Mouse (Mus musculus): ENCODE measurements at regions not wholly inside any gene's neighbourhood (a gene's known extent, or its start where the extent isn't known, plus 50 kb on each side); places are given as distances from the start of the nearest gene placed in this dataset.
A peak's percentile ranks its signal among the peaks of the same experiment; 100 is the strongest.

GRCm38 (mm10) chr2:38420498-38420897, 81.4 kb downstream of the Lhx2 start:
- no peaks in the 10 kb centered on the region for H3K9me3 ChIP-seq (ENCODE audit: control insufficient read depth, low read length)
- H3K9ac ChIP-seq (ENCODE audit: low read length) = no peak overlapping the region
- no peaks in the 10 kb centered on the region for H3K36me3 ChIP-seq (ENCODE audit: control insufficient read depth, insufficient read depth, low read length)
- no peak overlapping the region for H3K4me3 ChIP-seq (ENCODE audit: low read depth, low read length)
- no peak for ATAC-seq (ENCODE audit: insufficient read depth, low FRiP score, low TSS enrichment)
- DNase-seq (ENCODE audit: low spot score) = no peak
- no peak overlapping the region for H3K4me2 ChIP-seq (ENCODE audit: low read depth)
- H3K4me1 ChIP-seq (ENCODE audit: control insufficient read depth, insufficient read depth, low read length) = peaks cover 20% of the 10 kb centered on the region
- H3K27me3 ChIP-seq (ENCODE audit: control insufficient read depth, insufficient read depth, low read length) = no peaks in the 10 kb centered on the region
- no peak overlapping the region for H3K27ac ChIP-seq (ENCODE audit: low read depth, low read length)
- WGBS = 43% methylated on average over 3 of the region's 3 CpGs

GRCm38 (mm10) chr2:38422406-38422805, 83.3 kb downstream of the Lhx2 start:
- Histone ChIP-seq H3K27me3 (ENCODE audit: control insufficient read depth, insufficient read depth, low read length) (no peaks in the 10 kb centered on the region), H3K9ac (ENCODE audit: low read length) (no peak overlapping the region), H3K9me3 (ENCODE audit: control insufficient read depth, low read length) (no peaks in the 10 kb centered on the region), H3K36me3 (ENCODE audit: control insufficient read depth, insufficient read depth, low read length) (no peaks in the 10 kb centered on the region), H3K27ac (ENCODE audit: low read depth, low read length) (no peak overlapping the region), H3K4me3 (ENCODE audit: low read depth, low read length) (no peak overlapping the region), H3K4me1 (ENCODE audit: control insufficient read depth, insufficient read depth, low read length) (peaks cover 20% of the 10 kb centered on the region), H3K4me2 (ENCODE audit: low read depth) (no peak overlapping the region)
- DNase-seq (ENCODE audit: low spot score) = no peak
- no peak for ATAC-seq (ENCODE audit: insufficient read depth, low FRiP score, low TSS enrichment)
- 90% methylated on average over 3 of the region's 3 CpGs for WGBS

- H3K9me3 ChIP-seq (ENCODE audit: control insufficient read depth, low read length) = no peaks in the 10 kb centered on the region
- H3K27me3 ChIP-seq (ENCODE audit: control insufficient read depth, insufficient read depth, low read length) = no peaks in the 10 kb centered on the region
- WGBS = 25% methylated on average over 7 of the region's 7 CpGs
- H3K27ac ChIP-seq (ENCODE audit: low read depth, low read length) = peak overlapping the region; percentile 88
- peak overlapping the region; percentile 32 for H3K4me2 ChIP-seq (ENCODE audit: low read depth)
- ATAC-seq (ENCODE audit: insufficient read depth, low FRiP score, low TSS enrichment) = no peak
- no peaks in the 10 kb centered on the region for H3K36me3 ChIP-seq (ENCODE audit: control insufficient read depth, insufficient read depth, low read length)
- H3K4me3 ChIP-seq (ENCODE audit: low read depth, low read length) = no peak overlapping the region
- peak overlapping the region; percentile 48 for H3K9ac ChIP-seq (ENCODE audit: low read length)
- DNase-seq (ENCODE audit: low spot score) = no peak
- peaks cover 20% of the 10 kb centered on the region for H3K4me1 ChIP-seq (ENCODE audit: control insufficient read depth, insufficient read depth, low read length)
These were observed 84.8 kb downstream of the Lhx2 start for GRCm38 (mm10) chr2:38423886-38424277.

- peak overlapping the region; percentile 88 for H3K27ac ChIP-seq (ENCODE audit: low read depth, low read length)
- peaks cover 20% of the 10 kb centered on the region for H3K4me1 ChIP-seq (ENCODE audit: control insufficient read depth, insufficient read depth, low read length)
- peak; percentile 92 for ATAC-seq (ENCODE audit: insufficient read depth, low FRiP score, low TSS enrichment)
- H3K27me3 ChIP-seq (ENCODE audit: control insufficient read depth, insufficient read depth, low read length) = no peaks in the 10 kb centered on the region
- H3K36me3 ChIP-seq (ENCODE audit: control insufficient read depth, insufficient read depth, low read length) = no peaks in the 10 kb centered on the region
- H3K4me2 ChIP-seq (ENCODE audit: low read depth) = peak overlapping the region; percentile 32
- H3K9me3 ChIP-seq (ENCODE audit: control insufficient read depth, low read length) = no peaks in the 10 kb centered on the region
- WGBS = under 1% methylated on average over 22 of the region's 22 CpGs
- DNase-seq (ENCODE audit: low spot score) = peak; percentile 79
- H3K9ac ChIP-seq (ENCODE audit: low read length) = peak overlapping the region; percentile 48
- H3K4me3 ChIP-seq (ENCODE audit: low read depth, low read length) = peak overlapping the region; percentile 10; the same call in 1 of the 2 replicates
These were observed 85.3 kb downstream of the Lhx2 start for GRCm38 (mm10) chr2:38424278-38424931.

- Histone ChIP-seq H3K9ac (ENCODE audit: low read length) (peak overlapping the region; percentile 48; the same call in 1 of the 2 replicates), H3K4me2 (ENCODE audit: low read depth) (peak overlapping the region; percentile 32), H3K27me3 (ENCODE audit: control insufficient read depth, insufficient read depth, low read length) (no peaks in the 10 kb centered on the region), H3K27ac (ENCODE audit: low read depth, low read length) (peak overlapping the region; percentile 88), H3K9me3 (ENCODE audit: control insufficient read depth, low read length) (no peaks in the 10 kb centered on the region), H3K4me1 (ENCODE audit: control insufficient read depth, insufficient read depth, low read length) (peaks cover 20% of the 10 kb centered on the region), H3K36me3 (ENCODE audit: control insufficient read depth, insufficient read depth, low read length) (no peaks in the 10 kb centered on the region), H3K4me3 (ENCODE audit: low read depth, low read length) (peak overlapping the region; percentile 10; the same call in 1 of the 2 replicates)
- peak; percentile 37 for DNase-seq (ENCODE audit: low spot score)
- no peak for ATAC-seq (ENCODE audit: insufficient read depth, low FRiP score, low TSS enrichment)
- WGBS = 22% methylated on average over 9 of the region's 9 CpGs
These were observed 85.9 kb downstream of the Lhx2 start for GRCm38 (mm10) chr2:38424976-38425375.

- Histone ChIP-seq H3K27me3 (ENCODE audit: control insufficient read depth, insufficient read depth, low read length) (no peaks in the 10 kb centered on the region), H3K27ac (ENCODE audit: low read depth, low read length) (no peak overlapping the region), H3K36me3 (ENCODE audit: control insufficient read depth, insufficient read depth, low read length) (no peaks in the 10 kb centered on the region), H3K9ac (ENCODE audit: low read length) (no peak overlapping the region), H3K4me3 (ENCODE audit: low read depth, low read length) (no peak overlapping the region), H3K4me2 (ENCODE audit: low read depth) (no peak overlapping the region), H3K9me3 (ENCODE audit: control insufficient read depth, low read length) (no peaks in the 10 kb centered on the region), H3K4me1 (ENCODE audit: control insufficient read depth, insufficient read depth, low read length) (peaks cover 5% of the 10 kb centered on the region)
- 38% methylated on average over 6 of the region's 6 CpGs for WGBS
- ATAC-seq (ENCODE audit: insufficient read depth, low FRiP score, low TSS enrichment) = no peak
- peak; percentile 77 for DNase-seq (ENCODE audit: low spot score)
These were observed 81.6 kb upstream of the Nek6 start for GRCm38 (mm10) chr2:38429752-38430378.

GRCm38 (mm10) chr2:38431546-38431945, 79.9 kb upstream of the Nek6 start:
- 74% methylated on average over 5 of the region's 5 CpGs for WGBS
- Histone ChIP-seq H3K27me3 (ENCODE audit: control insufficient read depth, insufficient read depth, low read length) (no peaks in the 10 kb centered on the region), H3K4me3 (ENCODE audit: low read depth, low read length) (no peak overlapping the region), H3K27ac (ENCODE audit: low read depth, low read length) (no peak overlapping the region), H3K9ac (ENCODE audit: low read length) (no peak overlapping the region), H3K9me3 (ENCODE audit: control insufficient read depth, low read length) (no peaks in the 10 kb centered on the region), H3K4me2 (ENCODE audit: low read depth) (no peak overlapping the region), H3K4me1 (ENCODE audit: control insufficient read depth, insufficient read depth, low read length) (no peaks in the 10 kb centered on the region), H3K36me3 (ENCODE audit: control insufficient read depth, insufficient read depth, low read length) (no peaks in the 10 kb centered on the region)
- DNase-seq (ENCODE audit: low spot score) = no peak
- no peak for ATAC-seq (ENCODE audit: insufficient read depth, low FRiP score, low TSS enrichment)

GRCm38 (mm10) chr2:38433736-38434135, 77.7 kb upstream of the Nek6 start:
- Histone ChIP-seq H3K9me3 (ENCODE audit: control insufficient read depth, low read length) (no peaks in the 10 kb centered on the region), H3K4me1 (ENCODE audit: control insufficient read depth, insufficient read depth, low read length) (no peaks in the 10 kb centered on the region), H3K4me2 (ENCODE audit: low read depth) (no peak overlapping the region), H3K27ac (ENCODE audit: low read depth, low read length) (no peak overlapping the region), H3K9ac (ENCODE audit: low read length) (no peak overlapping the region), H3K4me3 (ENCODE audit: low read depth, low read length) (no peak overlapping the region), H3K27me3 (ENCODE audit: control insufficient read depth, insufficient read depth, low read length) (no peaks in the 10 kb centered on the region), H3K36me3 (ENCODE audit: control insufficient read depth, insufficient read depth, low read length) (no peaks in the 10 kb centered on the region)
- ATAC-seq (ENCODE audit: insufficient read depth, low FRiP score, low TSS enrichment) = no peak
- DNase-seq (ENCODE audit: low spot score) = no peak
- WGBS = 33% methylated on average over 3 of the region's 3 CpGs

GRCm38 (mm10) chr2:38436701-38437100, 74.7 kb upstream of the Nek6 start:
- Histone ChIP-seq H3K36me3 (ENCODE audit: control insufficient read depth, insufficient read depth, low read length) (no peaks in the 10 kb centered on the region), H3K27ac (ENCODE audit: low read depth, low read length) (no peak overlapping the region), H3K27me3 (ENCODE audit: control insufficient read depth, insufficient read depth, low read length) (no peaks in the 10 kb centered on the region), H3K9ac (ENCODE audit: low read length) (no peak overlapping the region), H3K4me3 (ENCODE audit: low read depth, low read length) (no peak overlapping the region), H3K4me2 (ENCODE audit: low read depth) (no peak overlapping the region), H3K9me3 (ENCODE audit: control insufficient read depth, low read length) (no peaks in the 10 kb centered on the region), H3K4me1 (ENCODE audit: control insufficient read depth, insufficient read depth, low read length) (no peaks in the 10 kb centered on the region)
- no peak for ATAC-seq (ENCODE audit: insufficient read depth, low FRiP score, low TSS enrichment)
- no peak for DNase-seq (ENCODE audit: low spot score)
- 86% methylated on average over 4 of the region's 4 CpGs for WGBS

Measured in neural tube, embryonic 11.5 days (tissue).